Mouse (Mus musculus) ovary, postnatal 10 days (tissue): ENCODE measurements around the gene Olfr547.
"Not testable (repeated sequence)": the region's sequence is repeated elsewhere in the genome, so short reads cannot be mapped to it uniquely, and the experiment has no call there.

Experiments used
- DNase-seq: peaks from one replicate; pipeline ENCODE4 v3.0.0; 2022; ENCODE audit warnings: low spot score

The Olfr547 gene

GRCm38 (mm10) chr7:102534449-102534848, at the start of gene Olfr547:
Olfr547 (plus strand) TSS chr7:102534749.
- no peak for DNase-seq

- DNase-seq, result not testable (repeated sequence)
Measured at GRCm38 (mm10) chr7:102484766-102485165, 49.8 kb upstream of the Olfr547 start.

- no peak for DNase-seq
Measured at GRCm38 (mm10) chr7:102486105-102486504, 48.4 kb upstream of the Olfr547 start.

DNA sequence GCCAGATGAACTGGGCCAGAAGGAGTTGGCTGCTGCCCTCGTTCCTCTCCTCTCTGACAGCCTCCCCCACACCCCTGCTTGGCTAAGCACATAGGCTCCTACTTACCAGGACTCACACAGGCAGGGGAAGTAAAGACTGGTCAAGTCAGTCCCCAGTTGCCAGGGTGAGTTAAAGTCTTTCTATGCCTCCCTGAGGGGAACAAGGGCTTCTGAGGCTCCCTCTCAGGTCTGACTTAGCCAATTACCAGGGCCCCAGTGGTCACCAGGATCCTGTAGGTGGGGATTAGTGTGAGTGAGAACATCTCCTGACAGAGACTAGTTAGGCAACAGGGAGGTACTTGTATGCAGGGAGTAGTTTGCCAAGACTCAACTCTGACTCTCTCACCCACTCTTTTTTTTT, 46.4 kb upstream of the Olfr547 start, which contains the start of gene Olfr544:
Gene Olfr544 (minus strand): TSS at position 153 of the 400 bp plus-strand sequence.
- no peak for DNase-seq

DNA sequence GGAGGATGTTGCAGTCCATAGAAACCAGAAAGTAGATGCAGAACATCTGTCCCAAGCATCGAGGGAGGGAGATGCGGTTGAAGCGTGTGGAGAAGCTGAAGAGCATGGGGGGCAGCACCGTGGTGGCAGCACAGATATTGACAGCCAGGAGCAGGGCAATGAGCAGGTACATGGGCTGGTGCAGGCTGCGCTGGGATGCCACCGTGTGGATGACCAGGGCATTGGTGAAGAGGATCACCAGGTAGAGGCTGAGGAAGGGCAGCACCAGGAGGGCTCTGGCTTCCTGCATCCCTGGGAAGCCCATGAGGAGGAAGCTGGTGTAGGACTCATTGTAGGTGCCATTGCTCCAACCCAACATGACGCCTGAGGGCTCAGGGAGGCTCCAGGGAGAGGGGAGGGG, 40.1 kb upstream of the Olfr547 start:
- not testable (repeated sequence) for DNase-seq

GRCm38 (mm10) chr7:102499473-102499872, 35.1 kb upstream of the Olfr547 start, which contains the start of gene Olfr545:
Olfr545 (minus strand) TSS chr7:102499573.
- no peak for DNase-seq

DNA sequence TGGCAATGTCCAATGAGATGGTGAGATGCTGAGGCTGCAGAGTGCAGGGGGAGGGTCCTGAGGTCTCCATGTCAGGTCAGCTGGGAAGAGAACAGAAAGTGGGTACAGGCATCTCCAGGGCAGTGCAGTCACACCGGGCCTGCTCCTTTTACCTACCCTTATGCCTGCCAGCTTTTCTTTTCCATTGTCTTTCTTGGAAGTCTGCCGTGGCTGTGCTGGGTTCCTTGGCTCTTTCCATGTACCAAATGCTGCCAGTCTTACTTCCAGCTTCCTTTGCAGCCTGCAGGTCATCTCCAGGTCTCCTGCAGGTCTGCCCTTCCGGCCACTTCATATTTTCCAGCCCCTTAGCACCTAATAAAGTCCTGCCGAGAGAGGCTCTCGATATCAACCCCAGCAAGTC, 32.6 kb upstream of the Olfr547 start:
- no peak for DNase-seq

DNA sequence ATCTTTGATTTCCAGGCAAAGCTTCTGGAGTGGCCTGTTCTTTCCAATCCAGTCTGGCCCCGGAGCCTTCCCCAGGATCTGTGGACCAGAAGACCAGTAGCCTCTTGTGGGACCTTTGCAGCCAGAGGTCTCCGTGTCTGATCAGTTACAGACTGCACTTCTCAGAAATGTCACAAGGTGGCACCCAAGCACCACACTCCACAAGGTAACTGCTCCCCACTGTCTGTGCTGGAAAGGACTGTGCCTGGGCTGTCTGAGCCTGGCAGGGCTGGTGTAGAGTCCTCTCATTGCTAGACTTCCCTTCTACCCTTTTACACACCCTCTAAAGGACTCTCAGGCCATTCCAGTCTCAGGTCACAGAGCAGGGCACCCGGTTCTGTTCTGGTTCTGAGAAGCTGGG, 27.7 kb upstream of the Olfr547 start:
- peak; percentile 28 for DNase-seq

DNA sequence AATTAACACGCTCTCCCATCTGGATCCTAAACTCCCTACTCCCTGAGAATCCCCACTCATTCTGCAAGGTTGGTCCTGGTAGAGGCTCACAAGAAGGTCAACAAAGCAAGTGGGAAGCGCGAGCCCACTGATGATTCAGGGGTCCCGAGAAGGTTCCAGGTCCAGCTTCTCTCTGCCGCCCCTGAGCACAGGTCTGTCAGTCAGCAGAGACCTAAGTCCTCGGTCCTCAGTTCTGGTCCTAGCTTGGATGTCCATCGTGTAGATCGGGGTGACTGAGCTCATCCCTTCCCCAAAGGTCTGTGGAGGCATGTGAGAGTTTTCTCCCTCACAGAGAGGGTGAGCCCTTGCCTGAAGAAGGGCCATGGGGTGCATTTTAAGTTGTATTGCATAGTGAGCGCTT, 26.5 kb upstream of the Olfr547 start:
- no peak for DNase-seq

DNA sequence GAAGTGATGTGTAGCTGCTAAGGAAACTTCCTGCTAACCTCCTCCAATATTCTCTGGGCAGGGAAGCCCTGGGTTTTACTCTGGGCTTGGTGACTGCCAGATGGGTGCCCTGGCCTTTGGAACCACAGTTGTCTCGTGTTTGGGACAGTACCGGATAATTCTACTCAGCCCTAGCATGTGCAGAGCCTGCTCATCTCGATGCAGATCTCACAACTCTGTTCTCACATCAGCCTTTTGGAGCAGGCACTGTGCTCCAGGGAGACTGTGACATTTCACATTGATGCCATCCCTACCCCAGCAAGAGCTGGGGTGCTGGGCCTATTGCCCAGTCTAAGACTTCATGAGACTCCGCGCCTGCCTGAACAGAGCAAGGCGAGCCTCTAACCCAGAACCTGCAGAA, 25.9 kb upstream of the Olfr547 start:
- no peak for DNase-seq

DNA sequence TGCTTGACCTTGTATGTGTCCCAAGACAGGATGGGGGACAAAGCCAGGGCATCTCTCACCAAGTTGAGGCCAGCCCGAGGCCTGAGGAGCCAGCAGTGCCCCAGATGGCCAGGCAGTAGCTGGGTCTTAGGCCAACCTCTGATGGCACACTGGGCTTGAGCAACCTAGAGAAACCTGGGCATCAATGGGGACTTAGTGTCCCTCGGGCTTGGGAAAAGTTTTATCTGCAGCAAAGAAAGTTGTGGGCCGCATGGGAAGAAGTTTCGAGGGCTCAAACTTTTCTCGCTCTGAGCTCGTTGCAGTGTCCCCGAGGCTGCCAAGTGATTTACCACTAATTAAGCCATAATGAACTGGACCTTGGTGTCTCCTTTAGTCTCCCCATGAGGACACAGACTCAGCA, 24.8 kb upstream of the Olfr547 start:
- no peak for DNase-seq

GRCm38 (mm10) chr7:102511927-102512326, 22.6 kb upstream of the Olfr547 start:
- DNase-seq, result no peak

- peak; percentile 77 for DNase-seq
Measured at GRCm38 (mm10) chr7:102512814-102513435, 21.6 kb upstream of the Olfr547 start.

GRCm38 (mm10) chr7:102514144-102514543, 20.4 kb upstream of the Olfr547 start:
- DNase-seq, result no peak

GRCm38 (mm10) chr7:102516261-102517050, 18.1 kb upstream of the Olfr547 start:
- DNase-seq, result no peak

DNA sequence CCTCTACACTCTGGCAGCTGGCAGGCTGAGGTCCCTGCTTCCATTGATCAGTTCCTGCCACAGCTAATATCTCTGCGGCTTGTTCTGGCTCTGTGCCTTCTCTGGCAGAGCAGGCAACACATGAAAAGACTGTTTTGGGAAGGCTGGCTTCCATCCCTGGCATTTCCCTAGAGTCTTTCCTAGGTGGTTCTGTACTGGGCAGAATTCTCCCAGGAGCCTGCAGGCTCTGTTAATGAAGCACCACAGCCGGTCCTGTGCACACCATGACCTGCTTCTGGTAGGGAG, 17.6 kb upstream of the Olfr547 start:
- DNase-seq, result no peak

DNA sequence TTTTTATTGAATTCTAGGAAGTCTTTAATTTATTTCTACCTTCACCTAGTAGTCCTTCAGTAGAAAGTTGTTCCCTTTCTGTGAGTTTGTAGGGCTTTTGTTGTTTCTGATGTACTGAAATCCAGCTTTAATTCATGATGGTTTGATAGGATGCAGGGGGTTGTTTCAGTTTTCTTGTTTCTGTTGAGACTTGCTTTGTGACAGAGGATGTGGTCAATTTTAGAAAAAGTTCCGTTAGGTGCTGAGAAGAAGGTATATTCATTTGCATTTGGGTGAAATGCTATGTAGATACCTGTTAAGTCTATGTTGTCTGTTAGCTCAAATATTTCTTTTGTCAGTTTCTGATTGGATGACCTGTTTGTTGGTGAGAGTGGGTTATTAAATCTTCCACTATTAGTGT, 5.5 kb upstream of the Olfr547 start:
- DNase-seq, result no peak

DNA sequence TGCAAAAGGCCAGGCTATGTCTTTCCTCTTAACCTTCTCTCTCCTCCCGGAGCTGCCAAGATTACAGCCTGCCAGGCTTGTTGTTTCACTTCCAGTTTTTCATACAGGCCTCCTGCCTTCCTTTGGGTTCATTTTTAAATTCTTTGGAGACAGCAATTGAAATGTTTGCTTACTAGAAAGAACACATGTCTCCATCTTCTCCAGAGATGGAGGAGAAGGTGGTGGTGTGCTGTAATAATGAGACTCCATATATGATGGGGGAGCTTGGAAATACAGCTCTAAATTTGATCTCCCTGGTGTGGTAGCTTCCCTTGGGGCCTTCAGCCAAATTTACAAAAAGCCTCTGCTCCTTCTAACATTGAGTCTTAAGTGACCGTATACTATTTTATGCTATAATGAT, 6.0 kb downstream of the Olfr547 start, which contains the start of gene Olfr548-ps1:
Gene Olfr548-ps1 (plus strand): TSS at position 301 of the 400 bp plus-strand sequence.
- no peak for DNase-seq

DNA sequence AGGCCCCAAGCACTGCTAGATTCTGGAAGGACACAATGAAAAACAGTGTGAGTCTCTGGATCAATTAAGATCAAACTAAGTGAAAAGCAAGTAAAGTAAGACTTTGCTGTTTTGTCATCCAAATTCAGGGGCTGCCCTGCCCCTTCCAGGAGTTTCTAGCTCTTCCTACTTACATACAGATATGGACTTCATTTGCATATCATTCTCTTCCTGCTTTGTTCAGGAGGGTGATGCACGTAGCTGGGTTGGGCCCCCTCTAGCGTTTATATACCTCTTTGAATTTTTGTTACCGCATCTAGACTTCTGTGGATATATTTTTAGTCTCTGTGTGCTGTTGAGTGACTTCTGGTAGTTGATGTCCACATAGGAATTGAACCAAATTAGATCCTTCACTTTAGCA, 6.7 kb downstream of the Olfr547 start:
- DNase-seq, result no peak

- no peak for DNase-seq
Measured at GRCm38 (mm10) chr7:102549570-102549969, 15.0 kb downstream of the Olfr547 start, which contains the start of gene Olfr549. Olfr549 (plus strand) TSS chr7:102549870.

DNA sequence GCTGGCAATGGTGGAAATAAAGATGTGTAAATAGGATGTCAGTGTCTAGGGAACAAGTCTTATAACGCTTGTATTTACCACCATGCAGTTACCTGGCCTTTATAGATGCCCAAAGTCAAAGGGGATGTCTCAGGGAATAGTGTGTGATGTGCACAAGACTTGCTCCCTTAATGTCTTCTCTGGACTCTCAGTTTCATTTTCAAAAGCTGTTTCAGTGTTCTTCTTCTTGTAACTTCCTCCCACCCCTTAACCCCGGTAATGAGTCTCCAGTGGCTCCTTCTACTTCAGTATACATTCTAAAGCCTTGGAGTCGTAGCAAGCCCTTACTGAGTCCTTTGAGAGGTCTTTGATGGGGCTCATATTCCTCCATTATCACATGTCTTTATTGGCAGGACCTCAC, 18.7 kb downstream of the Olfr547 start:
- DNase-seq, result no peak

DNA sequence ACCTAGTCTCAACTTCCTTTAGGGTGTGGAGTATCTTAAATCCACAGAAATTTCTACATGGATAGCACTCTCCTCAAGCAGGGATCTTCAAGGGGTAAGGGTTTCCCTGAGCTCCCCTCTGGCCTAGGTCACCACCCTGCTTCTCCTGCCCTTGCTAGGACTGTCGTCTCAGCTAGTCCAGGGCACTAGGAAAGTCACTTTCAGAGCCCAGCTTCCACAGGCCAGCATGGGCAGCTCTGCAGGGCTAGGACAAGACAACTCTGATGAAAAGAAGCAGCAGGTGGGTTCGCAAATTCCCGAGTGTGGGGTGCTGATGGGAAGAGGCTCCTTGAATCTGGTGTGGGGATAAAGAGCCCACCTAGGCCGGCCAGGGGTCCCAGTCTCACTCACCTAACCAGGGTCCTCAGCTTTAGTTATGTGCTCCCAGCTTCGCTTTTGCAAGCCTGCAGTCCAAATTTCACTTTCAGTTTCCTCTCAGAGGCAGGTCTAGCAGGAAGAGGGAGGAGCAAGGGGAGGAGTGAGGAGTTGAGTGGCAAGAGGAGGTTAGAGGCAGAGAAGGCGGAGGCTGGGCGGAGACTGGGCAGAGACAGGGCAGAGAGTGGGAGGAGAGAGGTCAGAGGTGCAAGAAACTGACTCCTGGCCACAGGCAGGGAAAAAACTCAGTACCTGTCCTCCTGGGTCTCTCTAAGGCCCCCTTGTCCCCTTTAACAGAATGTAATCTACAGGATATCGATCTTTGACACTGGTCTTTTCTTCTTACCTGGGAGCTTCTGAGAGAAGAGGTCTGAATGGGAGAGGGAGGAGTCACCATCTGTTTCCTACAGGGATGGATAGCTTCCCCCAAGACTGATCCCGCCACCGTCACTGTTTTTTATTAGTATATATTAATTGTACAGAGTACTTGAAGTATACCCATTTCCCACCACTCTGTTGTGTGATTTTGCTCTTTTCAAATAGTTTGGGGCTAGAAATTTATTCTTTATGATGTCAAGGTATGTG, 30.7 kb downstream of the Olfr547 start, which contains the start of gene Trim21:
Gene Trim21 (minus strand): TSS at position 488 of the 999 bp plus-strand sequence.
- peak; percentile 22 for DNase-seq
